Mouse (Mus musculus) olfactory bulb, adult 2 months (tissue): ENCODE results near the gene Lbx2.

ENCODE experiments used
- CTCF ChIP-seq: fragments of 200-500 bp; IDR thresholded peaks from 2 replicates; pipeline ENCODE4 v1.5.1; 2012; ENCODE audit warnings: low read depth, mild to moderate bottlenecking, low read length, moderate library complexity; ENCODE audit not compliant: insufficient read depth
- POLR2A ChIP-seq: fragments of 200-500 bp; IDR thresholded peaks from 2 replicates; pipeline ENCODE4 v1.6.1; 2012; ENCODE audit warnings: mild to moderate bottlenecking, low read depth, low read length, moderate library complexity; ENCODE audit not compliant: insufficient read depth

DNA sequence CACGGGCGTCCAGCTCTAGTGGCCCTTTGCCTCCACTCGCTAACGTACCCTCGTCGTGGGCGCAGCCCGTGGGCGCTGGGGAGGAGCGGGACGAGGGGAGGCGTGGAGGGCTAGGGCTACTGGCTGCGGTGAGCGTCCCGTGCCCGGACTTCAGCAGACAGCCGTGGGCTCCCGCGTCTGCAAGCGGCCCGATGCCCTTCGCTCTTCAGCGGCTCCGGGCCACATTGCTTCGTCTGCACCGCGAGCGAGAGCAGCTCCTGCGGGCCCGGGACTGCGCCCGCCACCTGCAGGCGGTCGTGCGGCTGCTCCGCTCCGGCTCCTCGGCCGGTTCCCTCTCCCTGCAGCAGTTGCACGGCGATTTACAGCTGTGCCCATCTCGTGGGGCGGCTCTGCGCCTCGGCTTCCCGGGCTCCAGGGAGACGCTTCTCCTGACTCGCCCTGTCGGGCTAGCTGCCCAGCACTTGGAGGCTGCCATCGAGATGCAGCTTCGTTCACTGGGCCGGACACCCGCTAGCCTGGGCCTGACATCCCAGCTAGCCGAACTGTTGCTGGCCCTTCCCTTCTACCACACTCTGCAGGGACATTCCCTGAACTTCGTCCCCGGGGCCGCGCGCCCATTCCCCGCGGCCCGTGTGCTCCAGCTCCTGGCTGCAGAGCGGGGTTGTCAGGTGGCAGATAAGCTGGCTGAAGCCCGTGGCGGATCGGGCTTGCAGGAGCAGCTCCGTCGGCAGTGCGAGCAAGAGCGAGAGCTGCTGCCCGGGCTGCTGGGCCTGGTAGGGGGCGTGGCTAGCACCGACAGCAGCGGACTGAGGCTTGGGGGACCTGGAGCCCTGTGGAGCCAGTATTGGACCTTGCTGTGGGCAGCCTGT, 15.8 kb downstream of the Lbx2 start:
- peak; percentile 20; the same call in 1 of the 2 replicates for TF ChIP-seq CTCF
- TF ChIP-seq POLR2A = 0 out of 2 replicates have a peak, but pooled peaks have one; percentile 12
